Mouse (Mus musculus): ENCODE data around the gene Pmm1. TPM values are rescaled to one million over a fixed set of nuclear protein-coding genes. Genes with fewer than 3 reads are reported as not detected.

Gene Pmm1
- polyA plus RNA-seq, 1 experiment from 2014 or later, result 96.6 TPM

- Histone ChIP-seq H3K9ac (replicated peaks; ENCODE audit: low read depth, low read length) (peak within 1 kb of the TSS; percentile 53), H3K4me2 (ENCODE audit: low read depth, low read length) (peak within 1 kb of the TSS; percentile 93), H3K4me3 (ENCODE audit: low read depth, low read length) (peak within 1 kb of the TSS; percentile 57), H3K27ac (ENCODE audit: low read depth, low read length) (peak within 1 kb of the TSS; percentile 81), H3K9me3 (ENCODE audit: control insufficient read depth, low read length) (no peaks in the 10 kb centered on the region), H3K27me3 (ENCODE audit: control insufficient read depth, insufficient read depth, low read length) (no peaks in the 10 kb centered on the region), H3K4me1 (ENCODE audit: control insufficient read depth, insufficient read depth, low read length) (peaks cover 12% of the 10 kb centered on the region), H3K36me3 (ENCODE audit: control insufficient read depth, insufficient read depth, low read length) (no peaks in the 10 kb centered on the region)
- WGBS, result under 1% methylated on average over 51 of the region's 54 CpGs
- peak; percentile 94 for ATAC-seq (ENCODE audit: low read depth)
Observed at GRCm38 (mm10) chr15:81925760-81926445, 34.8 kb downstream of the Pmm1 start, which contains the start of gene Polr3h. Gene Polr3h (minus strand): TSS chr15:81926240.

GRCm38 (mm10) chr15:81924933-81925332, 35.8 kb downstream of the Pmm1 start:
- no peaks in the 10 kb centered on the region for H3K36me3 ChIP-seq (ENCODE audit: control insufficient read depth, insufficient read depth, low read length)
- H3K4me2 ChIP-seq (ENCODE audit: low read depth, low read length), result peak overlapping the region; percentile 93
- no peak for ATAC-seq (ENCODE audit: low read depth)
- H3K9ac ChIP-seq (replicated peaks; ENCODE audit: low read depth, low read length), result no peak overlapping the region
- H3K27me3 ChIP-seq (ENCODE audit: control insufficient read depth, insufficient read depth, low read length), result no peaks in the 10 kb centered on the region
- 84% methylated on average over 11 of the region's 11 CpGs for WGBS
- H3K4me3 ChIP-seq (ENCODE audit: low read depth, low read length), result peak overlapping the region; percentile 57
- no peaks in the 10 kb centered on the region for H3K9me3 ChIP-seq (ENCODE audit: control insufficient read depth, low read length)
- peaks cover 12% of the 10 kb centered on the region for H3K4me1 ChIP-seq (ENCODE audit: control insufficient read depth, insufficient read depth, low read length)
- H3K27ac ChIP-seq (ENCODE audit: low read depth, low read length), result no peak overlapping the region

GRCm38 (mm10) chr15:81921255-81921654, 39.5 kb downstream of the Pmm1 start:
- 62% methylated on average over 5 of the region's 5 CpGs for WGBS
- Histone ChIP-seq H3K4me3 (ENCODE audit: low read depth, low read length) (no peak overlapping the region), H3K4me2 (ENCODE audit: low read depth, low read length) (no peak overlapping the region), H3K9ac (replicated peaks; ENCODE audit: low read depth, low read length) (no peak overlapping the region), H3K36me3 (ENCODE audit: control insufficient read depth, insufficient read depth, low read length) (peaks cover 7% of the 10 kb centered on the region; the same call in 1 of the 2 replicates), H3K27me3 (ENCODE audit: control insufficient read depth, insufficient read depth, low read length) (no peaks in the 10 kb centered on the region), H3K4me1 (ENCODE audit: control insufficient read depth, insufficient read depth, low read length) (peaks cover 9% of the 10 kb centered on the region), H3K27ac (ENCODE audit: low read depth, low read length) (peak overlapping the region; percentile 17; the same call in 1 of the 2 replicates), H3K9me3 (ENCODE audit: control insufficient read depth, low read length) (no peaks in the 10 kb centered on the region)
- ATAC-seq (ENCODE audit: low read depth), result no peak

- Histone ChIP-seq H3K4me1 (ENCODE audit: control insufficient read depth, insufficient read depth, low read length) (peaks cover 9% of the 10 kb centered on the region), H3K9ac (replicated peaks; ENCODE audit: low read depth, low read length) (no peak overlapping the region), H3K4me2 (ENCODE audit: low read depth, low read length) (no peak overlapping the region), H3K9me3 (ENCODE audit: control insufficient read depth, low read length) (no peaks in the 10 kb centered on the region), H3K36me3 (ENCODE audit: control insufficient read depth, insufficient read depth, low read length) (peaks cover 8% of the 10 kb centered on the region; the same call in 1 of the 2 replicates), H3K27ac (ENCODE audit: low read depth, low read length) (peak overlapping the region; percentile 17), H3K4me3 (ENCODE audit: low read depth, low read length) (no peak overlapping the region), H3K27me3 (ENCODE audit: control insufficient read depth, insufficient read depth, low read length) (no peaks in the 10 kb centered on the region)
- ATAC-seq (ENCODE audit: low read depth), result no peak
- 77% methylated on average over 10 of the region's 10 CpGs for WGBS
Observed at GRCm38 (mm10) chr15:81920546-81921217, 40.0 kb downstream of the Pmm1 start.

GRCm38 (mm10) chr15:81919062-81919461, 41.7 kb downstream of the Pmm1 start:
- H3K27me3 ChIP-seq (ENCODE audit: control insufficient read depth, insufficient read depth, low read length), result no peaks in the 10 kb centered on the region
- peaks cover 4% of the 10 kb centered on the region; the same call in 1 of the 2 replicates for H3K4me1 ChIP-seq (ENCODE audit: control insufficient read depth, insufficient read depth, low read length)
- WGBS, result 83% methylated on average over 5 of the region's 5 CpGs
- no peak overlapping the region for H3K4me3 ChIP-seq (ENCODE audit: low read depth, low read length)
- H3K9me3 ChIP-seq (ENCODE audit: control insufficient read depth, low read length), result no peaks in the 10 kb centered on the region
- no peak overlapping the region for H3K27ac ChIP-seq (ENCODE audit: low read depth, low read length)
- H3K4me2 ChIP-seq (ENCODE audit: low read depth, low read length), result no peak overlapping the region
- H3K9ac ChIP-seq (replicated peaks; ENCODE audit: low read depth, low read length), result no peak overlapping the region
- H3K36me3 ChIP-seq (ENCODE audit: control insufficient read depth, insufficient read depth, low read length), result peaks cover 23% of the 10 kb centered on the region
- no peak for ATAC-seq (ENCODE audit: low read depth)

GRCm38 (mm10) chr15:81917621-81918463, 42.9 kb downstream of the Pmm1 start:
- 46% methylated on average over 5 of the region's 6 CpGs for WGBS
- H3K27ac ChIP-seq (ENCODE audit: low read depth, low read length), result no peak overlapping the region

GRCm38 (mm10) chr15:81917201-81917600, 43.5 kb downstream of the Pmm1 start:
- ATAC-seq (ENCODE audit: low read depth), result no peak
- no peaks in the 10 kb centered on the region for H3K4me1 ChIP-seq (ENCODE audit: control insufficient read depth, insufficient read depth, low read length)
- H3K27me3 ChIP-seq (ENCODE audit: control insufficient read depth, insufficient read depth, low read length), result no peaks in the 10 kb centered on the region
- no peak overlapping the region for H3K9ac ChIP-seq (replicated peaks; ENCODE audit: low read depth, low read length)
- WGBS, result 93% methylated on average over 12 of the region's 12 CpGs
- H3K9me3 ChIP-seq (ENCODE audit: control insufficient read depth, low read length), result no peaks in the 10 kb centered on the region
- no peak overlapping the region for H3K4me3 ChIP-seq (ENCODE audit: low read depth, low read length)
- H3K27ac ChIP-seq (ENCODE audit: low read depth, low read length), result no peak overlapping the region
- H3K4me2 ChIP-seq (ENCODE audit: low read depth, low read length), result no peak overlapping the region
- peaks cover 42% of the 10 kb centered on the region for H3K36me3 ChIP-seq (ENCODE audit: control insufficient read depth, insufficient read depth, low read length)

More at GRCm38 (mm10) chr15:81917621-81918463, 42.9 kb downstream of the Pmm1 start:
- no peaks in the 10 kb centered on the region for H3K4me1 ChIP-seq (ENCODE audit: control insufficient read depth, insufficient read depth, low read length)
- no peak overlapping the region for H3K4me3 ChIP-seq (ENCODE audit: low read depth, low read length)
- H3K27me3 ChIP-seq (ENCODE audit: control insufficient read depth, insufficient read depth, low read length), result no peaks in the 10 kb centered on the region
- no peak overlapping the region for H3K4me2 ChIP-seq (ENCODE audit: low read depth, low read length)
- peaks cover 36% of the 10 kb centered on the region for H3K36me3 ChIP-seq (ENCODE audit: control insufficient read depth, insufficient read depth, low read length)
- H3K9me3 ChIP-seq (ENCODE audit: control insufficient read depth, low read length), result no peaks in the 10 kb centered on the region
- no peak overlapping the region for H3K9ac ChIP-seq (replicated peaks; ENCODE audit: low read depth, low read length)
- ATAC-seq (ENCODE audit: low read depth), result peak; percentile 57; the same call in 1 of the 2 replicates

GRCm38 (mm10) chr15:81915663-81916062, 45.1 kb downstream of the Pmm1 start:
- Histone ChIP-seq H3K27me3 (ENCODE audit: control insufficient read depth, insufficient read depth, low read length) (no peaks in the 10 kb centered on the region), H3K9me3 (ENCODE audit: control insufficient read depth, low read length) (no peaks in the 10 kb centered on the region), H3K27ac (ENCODE audit: low read depth, low read length) (no peak overlapping the region), H3K4me1 (ENCODE audit: control insufficient read depth, insufficient read depth, low read length) (no peaks in the 10 kb centered on the region), H3K36me3 (ENCODE audit: control insufficient read depth, insufficient read depth, low read length) (peaks cover 47% of the 10 kb centered on the region), H3K9ac (replicated peaks; ENCODE audit: low read depth, low read length) (no peak overlapping the region), H3K4me2 (ENCODE audit: low read depth, low read length) (no peak overlapping the region), H3K4me3 (ENCODE audit: low read depth, low read length) (no peak overlapping the region)
- 89% methylated on average over 5 of the region's 5 CpGs for WGBS
- no peak for ATAC-seq (ENCODE audit: low read depth)

All from neural tube, embryonic 14.5 days (tissue).